Mouse (Mus musculus): ENCODE results near the gene Bcat1.

Bcat1 gene

GRCm38 (mm10) chr6:145075548-145076224, at the start of gene Bcat1:
Bcat1 (minus strand) TSS chr6:145076184.
- no peak for DNase-seq (ENCODE audit: low spot score)

- no peak for DNase-seq (ENCODE audit: low spot score)
Observed at GRCm38 (mm10) chr6:145125591-145126113, 49.7 kb upstream of the Bcat1 start.

GRCm38 (mm10) chr6:145124621-145125020, 48.6 kb upstream of the Bcat1 start:
- DNase-seq (ENCODE audit: low spot score): no peak

GRCm38 (mm10) chr6:145123136-145124060, 47.4 kb upstream of the Bcat1 start:
- DNase-seq (ENCODE audit: low spot score): no peak

- no peak for DNase-seq (ENCODE audit: low spot score)
Observed at GRCm38 (mm10) chr6:145122423-145123059, 46.6 kb upstream of the Bcat1 start.

- no peak for DNase-seq (ENCODE audit: low spot score)
Observed at GRCm38 (mm10) chr6:145121590-145122420, 45.8 kb upstream of the Bcat1 start.

- DNase-seq (ENCODE audit: low spot score): no peak
Observed at GRCm38 (mm10) chr6:145120787-145121589, 45.0 kb upstream of the Bcat1 start.

- no peak for DNase-seq (ENCODE audit: low spot score)
Observed at GRCm38 (mm10) chr6:145120086-145120485, 44.1 kb upstream of the Bcat1 start.

- DNase-seq (ENCODE audit: low spot score): no peak
Observed at GRCm38 (mm10) chr6:145116098-145116672, 40.2 kb upstream of the Bcat1 start.

- no peak for DNase-seq (ENCODE audit: low spot score)
Observed at GRCm38 (mm10) chr6:145115476-145116097, 39.6 kb upstream of the Bcat1 start, which contains the start of gene Lrmp. Lrmp (plus strand) TSS chr6:145115653.

GRCm38 (mm10) chr6:145114561-145114960, 38.6 kb upstream of the Bcat1 start:
- DNase-seq (ENCODE audit: low spot score): no peak

- no peak for DNase-seq (ENCODE audit: low spot score)
Observed at GRCm38 (mm10) chr6:145112865-145113264, 36.9 kb upstream of the Bcat1 start.

GRCm38 (mm10) chr6:145110786-145111185, 34.8 kb upstream of the Bcat1 start:
- no peak for DNase-seq (ENCODE audit: low spot score)

GRCm38 (mm10) chr6:145106163-145106842, 30.3 kb upstream of the Bcat1 start:
- DNase-seq (ENCODE audit: low spot score): no peak

- no peak for DNase-seq (ENCODE audit: low spot score)
Observed at GRCm38 (mm10) chr6:145105439-145105838, 29.5 kb upstream of the Bcat1 start.

GRCm38 (mm10) chr6:145104241-145104939, 28.4 kb upstream of the Bcat1 start:
- DNase-seq (ENCODE audit: low spot score): no peak

GRCm38 (mm10) chr6:145100923-145101322, 24.9 kb upstream of the Bcat1 start:
- DNase-seq (ENCODE audit: low spot score): no peak

- DNase-seq (ENCODE audit: low spot score): no peak
Observed at GRCm38 (mm10) chr6:145094431-145094830, 18.4 kb upstream of the Bcat1 start.
